Mouse (Mus musculus) lung, embryonic 14.5 days (tissue): ENCODE measurements around the gene Iqsec1. TPM values are rescaled to one million over a fixed set of nuclear protein-coding genes. Genes with fewer than 3 reads are reported as not detected.

Experiments used
- ATAC-seq: fragments of 200-750 bp; cut with Nextera tagmentation; 2 replicates; pipeline ENCODE4 v1.8.0; 2017; ENCODE audit warnings: mild to moderate bottlenecking, moderate TSS enrichment, moderate library complexity; ENCODE audit not compliant: insufficient read depth
- DNase-seq: peaks from one replicate; pipeline ENCODE4 v3.0.0-alpha.2; 2015
- H3K27ac ChIP-seq: fragments of 300-500 bp; sonication (generic); 2 replicates; pipeline ENCODE4 v1.5.1; 2014; ENCODE audit warnings: low read depth, mild to moderate bottlenecking, moderate library complexity
- H3K27me3 ChIP-seq: fragments of 300-500 bp; sonication (generic); 2 replicates; pipeline ENCODE4 v1.6.1; 2014; ENCODE audit warnings: low read length, control low read depth; ENCODE audit not compliant: insufficient read depth
- H3K36me3 ChIP-seq: fragments of 300-500 bp; sonication (generic); 2 replicates; pipeline ENCODE4 v1.6.1; 2014; ENCODE audit warnings: control low read depth; ENCODE audit not compliant: insufficient read depth
- H3K4me1 ChIP-seq: fragments of 300-500 bp; sonication (generic); 2 replicates; pipeline ENCODE4 v1.6.1; 2014; ENCODE audit warnings: antibody characterized with exemption, control low read depth; ENCODE audit not compliant: insufficient read depth
- H3K4me2 ChIP-seq: fragments of 300-500 bp; sonication (generic); 2 replicates; pipeline ENCODE4 v1.6.1; 2014; ENCODE audit warnings: mild to moderate bottlenecking
- H3K4me3 ChIP-seq: fragments of 300-500 bp; sonication (generic); 2 replicates; pipeline ENCODE4 v1.5.1; 2014; ENCODE audit warnings: low read depth, low read length
- H3K9ac ChIP-seq: fragments of 300-500 bp; sonication (generic); 2 replicates; pipeline ENCODE4 v1.6.1; 2014
- H3K9me3 ChIP-seq: fragments of 300-500 bp; sonication (generic); 2 replicates; pipeline ENCODE4 v1.6.1; 2016; ENCODE audit warnings: low read depth, low read length, control low read depth
- CTCF ChIP-seq: IDR thresholded peaks from 2 replicates; pipeline ENCODE4 v1.5.1; 2016; ENCODE audit warnings: antibody characterized with exemption, low read depth
- WGBS: fragments of 180-500 bp; shearing (Covaris S2); extraction: QIAGEN DNeasy Blood & Tissue Kit; methylation state at CpG from one replicate; pipeline ENCODE4 v1.1.7; 2014; 5-methylcytosine and 5-hydroxymethylcytosine counted together
- polyA plus RNA-seq: library from polyadenylated mRNA; unstranded; fragments of >200 nt; fragmentation: Nextera tagmentation; extraction: Ambion mirVana; gene quantifications from 2 replicates; pipeline ENCODE4 v1.2.1, GENCODE M21; 2014

Gene Iqsec1
- polyA plus RNA-seq, 1 experiment from 2014 or later, result 15.8 TPM

DNA sequence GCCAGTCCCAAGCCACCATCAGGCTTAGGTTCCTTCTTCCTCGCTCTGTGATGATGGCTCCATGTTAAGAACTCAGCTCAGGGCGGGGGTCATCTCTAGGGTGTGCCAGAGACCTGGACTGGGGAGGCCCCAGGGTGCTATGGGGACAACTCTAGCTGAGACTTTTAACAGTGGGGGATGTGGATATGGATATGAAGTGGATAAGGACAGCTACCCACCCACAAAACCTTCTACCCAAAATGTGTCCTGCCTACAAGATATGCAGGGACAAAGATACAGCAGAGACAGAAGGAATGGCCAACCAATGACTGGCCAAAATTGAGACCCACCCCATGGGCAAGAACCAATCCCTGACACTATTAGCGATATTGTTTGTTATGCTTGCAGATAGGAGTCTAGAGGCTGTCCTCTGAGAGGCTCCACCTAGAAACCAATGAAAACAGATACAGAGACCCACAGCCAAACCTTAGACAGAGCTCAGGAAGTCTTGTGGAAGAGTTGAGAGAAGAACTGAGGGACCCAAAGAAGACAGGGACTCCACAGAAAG, 19.9 kb upstream of the Iqsec1 start:
- no peak for TF ChIP-seq CTCF

DNA sequence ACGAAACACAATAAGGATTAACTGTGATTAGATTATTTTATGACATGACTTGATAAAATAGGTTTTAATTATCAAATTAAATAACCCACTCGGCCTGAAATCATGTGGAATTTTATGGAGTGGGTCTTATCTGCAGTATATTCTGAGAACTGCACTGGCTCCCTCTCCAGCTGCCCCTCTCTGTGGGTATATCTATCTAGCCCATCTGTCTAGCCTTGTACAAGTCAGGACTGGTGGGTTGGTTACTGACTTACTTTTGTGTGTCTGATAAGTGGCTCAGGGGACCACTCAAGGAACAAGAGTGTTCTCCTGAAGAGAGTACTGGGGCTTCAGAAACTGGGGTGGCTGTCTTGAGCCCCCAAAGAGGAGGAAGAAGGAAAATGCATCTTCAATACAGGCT, 18.7 kb upstream of the Iqsec1 start:
- Histone ChIP-seq H3K27me3 (no peaks in the 10 kb centered on the region), H3K27ac (no peak overlapping the region), H3K9ac (no peak overlapping the region), H3K4me2 (no peak overlapping the region), H3K4me3 (no peak overlapping the region), H3K36me3 (no peaks in the 10 kb centered on the region), H3K4me1 (no peaks in the 10 kb centered on the region), H3K9me3 (no peaks in the 10 kb centered on the region)
- ATAC-seq (no peak), DNase-seq (no peak)
- no peak for TF ChIP-seq CTCF
- WGBS, result 58% methylated on average over 2 of the region's 2 CpGs

More for the DNA sequence above, 19.9 kb upstream of the Iqsec1 start:
- H3K9me3 ChIP-seq, result no peaks in the 10 kb centered on the region
- ATAC-seq (no peak), DNase-seq (no peak)
- no peak overlapping the region for H3K9ac ChIP-seq
- no peaks in the 10 kb centered on the region for H3K4me1 ChIP-seq
- no peaks in the 10 kb centered on the region for H3K36me3 ChIP-seq
- H3K4me3 ChIP-seq, result no peak overlapping the region
- no peaks in the 10 kb centered on the region for H3K27me3 ChIP-seq
- no peak overlapping the region for H3K27ac ChIP-seq
- 77% methylated on average over 3 of the region's 3 CpGs for WGBS
- no peak overlapping the region for H3K4me2 ChIP-seq

DNA sequence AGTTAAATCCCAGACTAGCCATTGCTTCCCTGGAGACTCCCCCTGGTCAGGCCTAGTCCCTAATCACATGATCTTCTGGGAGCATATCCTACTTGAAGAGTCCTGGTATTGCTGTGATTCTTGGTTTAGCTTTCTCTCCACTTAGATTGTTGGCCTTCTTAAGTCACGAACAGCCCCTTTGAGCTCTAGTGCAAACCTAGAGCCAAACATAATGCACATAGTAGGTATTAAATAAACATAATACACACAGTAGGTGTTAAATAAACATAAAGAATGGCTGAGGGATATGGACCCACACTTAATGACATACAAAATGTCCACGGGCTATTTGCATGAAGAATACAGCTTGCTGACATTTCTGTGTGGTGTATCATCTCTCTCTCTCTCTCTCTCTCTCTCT, 15.7 kb upstream of the Iqsec1 start:
- WGBS, result 87% methylated on average over 2 of the region's 2 CpGs
- Histone ChIP-seq H3K4me2 (no peak overlapping the region), H3K9me3 (no peaks in the 10 kb centered on the region), H3K9ac (no peak overlapping the region), H3K27ac (no peak overlapping the region), H3K4me1 (no peaks in the 10 kb centered on the region), H3K4me3 (no peak overlapping the region), H3K27me3 (no peaks in the 10 kb centered on the region), H3K36me3 (no peaks in the 10 kb centered on the region)
- no peak for TF ChIP-seq CTCF
- DNase-seq, result no peak
- ATAC-seq, result no peak

GRCm38 (mm10) chr6:91003310-91003995, 15.0 kb upstream of the Iqsec1 start:
- Histone ChIP-seq H3K4me2 (no peak overlapping the region), H3K4me1 (no peaks in the 10 kb centered on the region), H3K27me3 (no peaks in the 10 kb centered on the region), H3K36me3 (no peaks in the 10 kb centered on the region), H3K27ac (no peak overlapping the region), H3K4me3 (no peak overlapping the region), H3K9me3 (no peaks in the 10 kb centered on the region), H3K9ac (no peak overlapping the region)
- 19% methylated on average over 3 of the region's 3 CpGs for WGBS
- no peak for TF ChIP-seq CTCF
- DNase-seq (no peak), ATAC-seq (no peak)

GRCm38 (mm10) chr6:91001566-91001965, 13.1 kb upstream of the Iqsec1 start:
- WGBS, result 37% methylated on average over 7 of the region's 7 CpGs
- no peak overlapping the region for H3K27ac ChIP-seq

DNA sequence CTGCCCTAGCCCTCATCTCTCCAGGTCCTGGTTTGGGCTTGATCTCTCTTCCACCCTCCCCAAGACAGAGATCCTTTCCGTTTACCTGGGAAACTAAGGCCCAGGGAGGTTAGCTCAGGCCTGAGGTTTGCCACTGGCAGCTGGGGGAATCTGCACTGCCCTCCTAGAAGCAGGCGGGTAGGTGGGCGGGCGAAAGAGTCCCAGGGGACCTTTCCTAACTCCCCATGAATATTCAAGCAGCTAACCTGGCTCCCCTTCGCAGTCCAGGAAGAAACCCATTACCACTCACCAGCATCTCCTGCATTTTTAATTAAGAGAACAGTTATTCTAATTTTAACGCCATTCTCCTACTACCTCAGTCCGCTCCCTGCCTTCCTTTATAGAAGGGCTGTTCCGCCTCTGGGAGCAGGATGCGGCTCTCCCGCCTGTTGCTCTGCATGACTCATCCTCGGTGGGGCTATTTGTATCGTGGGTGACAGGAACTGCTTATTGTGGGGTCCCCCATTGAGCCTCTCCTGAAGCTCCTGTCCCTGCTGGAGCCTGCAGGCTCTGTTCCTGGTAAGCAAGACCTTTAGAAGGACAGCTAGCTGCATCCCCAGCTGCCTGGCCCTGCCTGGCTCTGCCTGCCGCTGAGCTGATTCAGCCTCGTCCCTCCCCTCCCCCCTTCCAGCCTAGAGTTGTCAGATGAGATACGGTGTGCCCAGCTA, 12.5 kb upstream of the Iqsec1 start:
- TF ChIP-seq CTCF, result no peak
- H3K4me1 ChIP-seq, result no peaks in the 10 kb centered on the region
- no peaks in the 10 kb centered on the region for H3K27me3 ChIP-seq
- WGBS, result 16% methylated on average over 15 of the region's 15 CpGs
- no peak overlapping the region for H3K9ac ChIP-seq
- peak overlapping the region; percentile 27 for H3K4me2 ChIP-seq
- ATAC-seq (peak; percentile 72; the same call in 1 of the 2 replicates), DNase-seq (peak; percentile 19)
- no peaks in the 10 kb centered on the region for H3K9me3 ChIP-seq
- H3K36me3 ChIP-seq, result no peaks in the 10 kb centered on the region
- no peak overlapping the region for H3K4me3 ChIP-seq
- H3K27ac ChIP-seq, result no peak overlapping the region

More at GRCm38 (mm10) chr6:91001566-91001965, 13.1 kb upstream of the Iqsec1 start:
- TF ChIP-seq CTCF, result no peak
- no peaks in the 10 kb centered on the region for H3K27me3 ChIP-seq
- no peaks in the 10 kb centered on the region for H3K36me3 ChIP-seq
- DNase-seq (peak; percentile 28), ATAC-seq (peak; percentile 85; the same call in 1 of the 2 replicates)
- H3K9ac ChIP-seq, result no peak overlapping the region
- H3K4me2 ChIP-seq, result peak overlapping the region; percentile 27
- H3K4me3 ChIP-seq, result no peak overlapping the region
- no peaks in the 10 kb centered on the region for H3K4me1 ChIP-seq
- H3K9me3 ChIP-seq, result no peaks in the 10 kb centered on the region

DNA sequence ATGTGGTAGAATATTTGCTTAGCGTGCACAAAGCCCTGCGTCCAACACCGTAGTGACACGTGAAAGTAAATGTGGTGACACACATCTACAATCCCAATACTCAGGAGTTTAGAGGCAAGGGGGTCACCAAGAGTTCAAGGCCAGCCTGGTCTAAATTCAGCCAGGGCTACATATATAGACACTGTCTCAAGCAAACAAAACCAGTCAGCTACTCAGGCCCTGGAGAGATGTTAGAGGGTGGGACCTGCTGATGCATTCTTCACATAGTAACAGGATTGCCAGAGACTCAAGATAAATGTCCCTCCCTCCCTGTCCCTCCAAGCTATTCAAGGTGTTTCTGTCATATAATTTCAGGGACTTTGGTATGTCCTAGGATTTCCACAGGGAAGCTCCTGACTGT, 10.7 kb upstream of the Iqsec1 start:
- Histone ChIP-seq H3K36me3 (no peaks in the 10 kb centered on the region), H3K27me3 (no peaks in the 10 kb centered on the region), H3K4me3 (no peak overlapping the region), H3K4me2 (no peak overlapping the region), H3K9me3 (no peaks in the 10 kb centered on the region), H3K4me1 (no peaks in the 10 kb centered on the region), H3K9ac (no peak overlapping the region), H3K27ac (no peak overlapping the region)
- WGBS, result 66% methylated on average over 4 of the region's 4 CpGs
- no peak for TF ChIP-seq CTCF
- DNase-seq (no peak), ATAC-seq (no peak)
